Mouse (Mus musculus) ZHBTc4 (cell line): ENCODE measurements at regions not wholly inside any gene's neighbourhood (a gene's known extent, or its start where the extent isn't known, plus 50 kb on each side); places are given as distances from the start of the nearest gene placed in this dataset.
A peak's percentile ranks its signal among the peaks of the same experiment; 100 is the strongest.

Source experiments
- DNase-seq: peaks from one replicate; pipeline ENCODE4 v3.0.0-alpha.2; 2011; ENCODE audit warnings: low read depth, low spot score

- DNase-seq: no peak
These were observed 6811.3 kb downstream of the 9330182O14Rik start for GRCm38 (mm10) chr15:46945423-46945822.

- DNase-seq: peak; percentile 10
These were observed 6856.0 kb downstream of the 9330182O14Rik start for GRCm38 (mm10) chr15:46990201-46990600.

DNA sequence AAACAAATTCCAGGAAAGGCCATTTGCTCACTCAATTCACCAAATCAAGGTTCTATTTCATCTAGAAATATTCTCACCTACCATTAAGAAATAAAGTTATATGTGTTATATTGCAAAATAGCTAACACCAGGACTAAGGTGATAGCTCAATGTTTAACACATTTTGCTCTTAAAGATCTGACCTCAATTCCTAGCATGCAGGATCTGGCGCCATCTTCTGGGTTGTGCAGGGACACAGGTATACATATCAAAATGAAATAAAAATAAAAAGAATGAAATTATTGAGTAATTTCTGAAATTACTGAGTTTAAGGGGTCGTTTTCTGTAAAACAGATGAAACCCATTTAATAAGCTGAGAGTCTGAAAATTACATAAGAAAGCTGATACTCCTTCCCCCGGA lies 6862.9 kb downstream of the 9330182O14Rik start:
- no peak for DNase-seq
